Mouse (Mus musculus) CH12.LX (cell line): Measurements from ENCODE around the gene Cdv3. TPM values are rescaled to one million over a fixed set of nuclear protein-coding genes. Genes with fewer than 3 reads are reported as not detected.

Experiments used
- DNase-seq: peaks from one replicate; pipeline ENCODE4 v3.0.0-alpha.2; 2013; ENCODE audit errors: extremely low read depth
- H3K27ac ChIP-seq: 2 replicates; pipeline ENCODE4 v1.5.1; 2012; ENCODE audit warnings: low read depth, mild to moderate bottlenecking, control low read depth, moderate library complexity; ENCODE audit not compliant: insufficient read depth
- H3K27me3 ChIP-seq: replicated peaks from 2 replicates; pipeline ENCODE3; 2012; ENCODE audit warnings: inconsistent platforms
- H3K36me3 ChIP-seq, 2 experiments: replicated peaks in 1 of 2; 2 replicates each; pipeline versions ENCODE3 to v1.6.1; 2012; ENCODE audit warnings: inconsistent platforms in 1 of 2, low read length in 1 of 2, mild to moderate bottlenecking in 1 of 2, mixed read lengths in 1 of 2, moderate library complexity in 1 of 2; ENCODE audit not compliant: control insufficient read depth in 1 of 2, insufficient read depth in 1 of 2
- H3K4me1 ChIP-seq, 2 experiments: 2 replicates each; pipeline ENCODE4 v1.6.1; 2012; ENCODE audit warnings: inconsistent platforms in 1 of 2, moderate library complexity in 1 of 2; ENCODE audit not compliant: insufficient read depth in 2 of 2, control insufficient read depth in 1 of 2
- H3K4me2 ChIP-seq: 2 replicates; pipeline ENCODE4 v1.6.1; 2012; ENCODE audit warnings: low read depth, mild to moderate bottlenecking, control low read depth; ENCODE audit not compliant: poor library complexity, insufficient read depth, severe bottlenecking
- H3K4me3 ChIP-seq, 3 experiments: fragments of 150-350 bp in 1 of 3; sonication (generic) in 1 of 3; replicated peaks in 1 of 3; 2 replicates each; pipeline versions ENCODE3 to v1.5.1; 2011 to 2012; ENCODE audit warnings: low read depth in 2 of 3, low read length in 2 of 3, mild to moderate bottlenecking in 2 of 3, moderate library complexity in 2 of 3, control low read depth in 1 of 3, improper control_type of control experiment in 1 of 3, inconsistent platforms in 1 of 3, mixed read lengths in 1 of 3; ENCODE audit not compliant: poor library complexity in 1 of 3
- H3K79me2 ChIP-seq: replicated peaks from 2 replicates; pipeline ENCODE4 v1.6.1; 2012; ENCODE audit warnings: mild to moderate bottlenecking, moderate library complexity; ENCODE audit not compliant: control insufficient read depth, poor library complexity, insufficient read depth, severe bottlenecking; ENCODE audit errors: extremely low read depth
- H3K9ac ChIP-seq: 2 replicates; pipeline ENCODE4 v1.6.1; 2012; ENCODE audit warnings: low read depth, mild to moderate bottlenecking, control low read depth, moderate library complexity; ENCODE audit not compliant: insufficient read depth
- H3K9me3 ChIP-seq: replicated peaks from 2 replicates; pipeline ENCODE3; 2012; ENCODE audit warnings: low read length, inconsistent platforms, mixed read lengths
- CHD2 ChIP-seq: IDR thresholded peaks from 2 replicates; pipeline ENCODE4 v1.6.1; 2011; ENCODE audit warnings: low read length, improper control_type of control experiment
- ETS1 ChIP-seq: conservative IDR thresholded peaks from 2 replicates; pipeline ENCODE4 v1.6.1; 2012; ENCODE audit warnings: low read depth, mild to moderate bottlenecking, inconsistent platforms, low read length, improper control_type of control experiment, moderate library complexity
- JUND ChIP-seq: conservative IDR thresholded peaks from 2 replicates; pipeline ENCODE4 v1.6.1; 2011; ENCODE audit warnings: low read depth, low read length, improper control_type of control experiment
- MEF2A ChIP-seq: IDR thresholded peaks from 2 replicates; pipeline ENCODE4 v1.6.1; 2014; ENCODE audit warnings: low read depth, mild to moderate bottlenecking, inconsistent platforms, low read length, improper control_type of control experiment, borderline replicate concordance
- NELFE ChIP-seq: IDR thresholded peaks from 2 replicates; pipeline ENCODE4 v1.6.1; 2011; ENCODE audit warnings: low read depth, low read length, improper control_type of control experiment
- PAX5 ChIP-seq: IDR thresholded peaks from 2 replicates; pipeline ENCODE4 v1.6.1; 2012; ENCODE audit warnings: low read length, inconsistent platforms, mixed read lengths
- RAD21 ChIP-seq: IDR thresholded peaks from 2 replicates; pipeline ENCODE4 v1.6.1; 2011; ENCODE audit warnings: low read depth, mild to moderate bottlenecking, low read length, improper control_type of control experiment, moderate library complexity
- ZC3H11A ChIP-seq: IDR thresholded peaks from 2 replicates; pipeline ENCODE4 v1.6.1; 2012; ENCODE audit warnings: low read depth, mild to moderate bottlenecking, inconsistent platforms, low read length, improper control_type of control experiment
- ZKSCAN1 ChIP-seq: IDR thresholded peaks from 2 replicates; pipeline ENCODE4 v1.6.1; 2012; ENCODE audit warnings: low read depth, inconsistent platforms, low read length, improper control_type of control experiment, borderline replicate concordance
- ZNF384 ChIP-seq: IDR thresholded peaks from 2 replicates; pipeline ENCODE4 v1.6.1; 2012; ENCODE audit warnings: low read depth, low read length, improper control_type of control experiment, inconsistent platforms
- dilution Hi-C: fragments of 300-500 bp; cut with MboI; formaldehyde crosslinking; loops from 2 replicates; pipeline ENCODE4 v1.14.3; 2020; ENCODE audit warnings: low sequenced_read_pairs; ENCODE audit not compliant: extremely low pct_unique_long_range_greater_than_20kb, extremely low pct_ligation_motif_present
- in situ Hi-C: fragments of 300-500 bp; cut with MboI; formaldehyde crosslinking; loops from 3 replicates; pipeline ENCODE4 v1.14.3; 2019; ENCODE audit warnings: low sequenced_read_pairs, low pct_ligation_motif_present, low pct_unique_long_range_greater_than_20kb, mixed read lengths
- polyA plus RNA-seq: library from polyadenylated mRNA; unstranded; fragments of >175 nt; gene quantifications from 2 replicates; pipeline ENCODE4 v1.2.1, GENCODE M21; 2012; ENCODE audit warnings: low read depth; ENCODE audit not compliant: insufficient read length
- total RNA-seq, 2 experiments: library from RNA; depleted of rRNA; stranded (reverse); fragments of 300-350 nt in 1 of 2; fragments of >200 nt in 1 of 2; gene quantifications; 2 replicates each; pipeline ENCODE4 v1.2.3; 2012 to 2014

Gene Cdv3
- total and polyA plus RNA-seq, 3 experiments, result 189 to 341 (median 281) TPM

GRCm38 (mm10) chr9:103378686-103379085, 13.0 kb upstream of the Cdv3 start:
- TF ChIP-seq ZKSCAN1 (no peak), ZNF384 (no peak), MEF2A (no peak), RAD21 (no peak), ETS1 (no peak), PAX5 (no peak)

DNA sequence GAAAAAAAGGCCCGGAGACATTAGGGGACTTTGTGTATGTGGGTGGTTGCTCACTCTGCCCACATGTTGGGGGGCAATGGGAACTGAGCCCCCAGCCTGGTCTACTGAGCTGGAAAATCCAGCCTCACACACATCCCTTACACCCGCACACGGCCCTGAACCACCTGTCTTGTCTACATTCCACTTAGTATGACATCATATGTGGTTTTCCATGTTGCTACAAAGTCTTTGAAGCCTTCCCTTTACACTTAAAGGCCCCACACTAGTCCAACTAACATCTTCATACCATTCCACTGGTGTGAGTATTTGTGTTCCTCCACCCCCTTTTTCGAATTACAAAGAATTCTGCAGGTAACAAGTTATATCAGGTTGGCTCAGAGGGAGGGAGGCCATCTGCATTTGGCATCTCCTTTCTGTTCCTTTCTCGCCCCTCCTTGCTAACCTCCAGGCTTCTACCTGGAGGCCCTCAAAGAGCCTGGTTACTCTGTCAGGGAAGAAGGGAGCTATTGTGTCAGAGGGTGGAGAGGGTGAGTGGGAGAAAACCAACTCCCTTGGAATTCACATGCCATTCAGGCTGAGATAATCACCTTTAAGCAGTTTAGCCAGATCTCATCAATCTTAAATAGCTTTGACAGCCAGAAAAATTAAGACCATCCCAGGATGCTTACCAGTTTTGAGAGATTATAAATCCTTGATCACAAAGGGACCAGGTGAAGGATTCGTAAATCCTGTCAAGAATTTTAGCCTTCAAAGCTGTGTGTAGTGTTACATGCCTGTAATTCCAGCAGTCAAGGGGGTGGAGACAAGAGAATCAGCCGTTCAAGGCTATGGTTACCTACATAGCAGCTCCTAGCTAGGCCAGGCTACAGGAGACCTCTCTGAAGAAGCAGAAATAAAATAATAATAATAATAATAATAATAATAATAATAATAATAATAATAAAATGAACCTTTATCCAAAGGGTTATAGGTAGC, 11.0 kb upstream of the Cdv3 start:
- in situ Hi-C loops, result no loop called here
- H3K9me3 ChIP-seq, result no peaks in the 10 kb centered on the region
- no peak for TF ChIP-seq NELFE
- TF ChIP-seq JUND, result no peak
- no peak overlapping the region for H3K4me2 ChIP-seq
- no peaks in the 10 kb centered on the region for H3K27me3 ChIP-seq
- no peaks in the 10 kb centered on the region for H3K4me1 ChIP-seq
- no peak for DNase-seq
- H3K4me3 ChIP-seq, result no peak overlapping the region
- H3K36me3 ChIP-seq, result no peaks in the 10 kb centered on the region
- no peak overlapping the region for H3K27ac ChIP-seq
- H3K79me2 ChIP-seq, result no peaks in the 10 kb centered on the region
- no peak overlapping the region for H3K9ac ChIP-seq
- dilution Hi-C loops, result no loop called here

More at GRCm38 (mm10) chr9:103378686-103379085, 13.0 kb upstream of the Cdv3 start:
- H3K9me3 ChIP-seq, result no peaks in the 10 kb centered on the region
- no peaks in the 10 kb centered on the region for H3K79me2 ChIP-seq
- no peak overlapping the region for H3K4me3 ChIP-seq
- DNase-seq, result no peak
- dilution Hi-C loops (no loop called here), in situ Hi-C loops (no loop called here)
- H3K9ac ChIP-seq, result no peak overlapping the region
- peaks cover 3 to 12% of the 10 kb centered on the region in 2 experiments; a peak in 2 of 4 replicates for H3K4me1 ChIP-seq
- no peak overlapping the region for H3K27ac ChIP-seq
- no peaks in the 10 kb centered on the region for H3K36me3 ChIP-seq
- no peak overlapping the region for H3K4me2 ChIP-seq
- H3K27me3 ChIP-seq, result no peaks in the 10 kb centered on the region

- no peak overlapping the region for H3K27ac ChIP-seq
- in situ Hi-C loops, result no loop called here
- H3K4me2 ChIP-seq, result no peak overlapping the region
- H3K4me1 ChIP-seq, result peaks cover 0 to 1% of the 10 kb centered on the region in 2 experiments; a peak in 1 of 4 replicates
- H3K36me3 ChIP-seq, result peaks cover 0 to 2% of the 10 kb centered on the region in 2 experiments
- no peaks in the 10 kb centered on the region for H3K79me2 ChIP-seq
- no peaks in the 10 kb centered on the region for H3K9me3 ChIP-seq
- dilution Hi-C loops, result no loop called here
- no peaks in the 10 kb centered on the region for H3K27me3 ChIP-seq
- DNase-seq, result no peak
- H3K9ac ChIP-seq, result no peak overlapping the region
- TF ChIP-seq ZC3H11A, result no peak
- no peak for TF ChIP-seq CHD2
- no peak overlapping the region for H3K4me3 ChIP-seq
Measured at GRCm38 (mm10) chr9:103372271-103373010, 6.8 kb upstream of the Cdv3 start.
